Mouse (Mus musculus): ENCODE results near the gene Hdhd5. TPM values are rescaled to one million over a fixed set of nuclear protein-coding genes. Genes with fewer than 3 reads are reported as not detected.

The Hdhd5 gene
- polyA plus RNA-seq, 1 experiment = 62.4 TPM

DNA sequence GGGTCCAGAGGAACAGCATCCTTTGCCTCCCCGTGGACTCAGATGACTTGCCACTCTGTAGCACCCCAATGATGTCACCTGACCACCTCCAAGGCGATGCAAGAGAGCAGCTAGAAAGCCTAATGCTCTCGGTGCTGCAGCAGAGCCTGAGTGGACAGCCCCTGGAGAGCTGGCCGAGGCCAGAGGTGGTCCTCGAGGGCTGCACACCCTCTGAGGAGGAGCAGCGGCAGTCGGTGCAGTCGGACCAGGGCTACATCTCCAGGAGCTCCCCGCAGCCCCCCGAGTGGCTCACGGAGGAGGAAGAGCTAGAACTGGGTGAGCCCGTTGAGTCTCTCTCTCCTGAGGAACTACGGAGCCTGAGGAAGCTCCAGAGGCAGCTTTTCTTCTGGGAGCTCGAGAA, 49.1 kb downstream of the Hdhd5 start:
- no peaks in the 10 kb centered on the region for H3K27me3 ChIP-seq (ENCODE audit: control insufficient read depth, insufficient read depth, low read length)
- peaks cover 61% of the 10 kb centered on the region for H3K36me3 ChIP-seq (ENCODE audit: control insufficient read depth, insufficient read depth, low read length)
- H3K4me1 ChIP-seq (replicated peaks; ENCODE audit: control insufficient read depth, insufficient read depth, low read length) = peaks cover 29% of the 10 kb centered on the region
- H3K4me3 ChIP-seq (ENCODE audit: control insufficient read depth, insufficient read depth, low read length) = no peak overlapping the region
- TF ChIP-seq CTCF (IDR thresholded peaks at IDR 0.05; ENCODE audit: borderline replicate concordance, control insufficient read depth, extremely low read depth, insufficient read depth, low read length, poor library complexity) = no peak
- no peak for TF ChIP-seq POLR2A (IDR thresholded peaks at IDR 0.05; ENCODE audit: control insufficient read depth, extremely low read depth, insufficient read depth, low read length, poor library complexity)
- no peak for DNase-seq
- H3K27ac ChIP-seq (ENCODE audit: control insufficient read depth, insufficient read depth, low read length) = no peak overlapping the region
- whole genome bisulfite sequencing = 98% methylated on average over 14 of the region's 14 CpGs

DNA sequence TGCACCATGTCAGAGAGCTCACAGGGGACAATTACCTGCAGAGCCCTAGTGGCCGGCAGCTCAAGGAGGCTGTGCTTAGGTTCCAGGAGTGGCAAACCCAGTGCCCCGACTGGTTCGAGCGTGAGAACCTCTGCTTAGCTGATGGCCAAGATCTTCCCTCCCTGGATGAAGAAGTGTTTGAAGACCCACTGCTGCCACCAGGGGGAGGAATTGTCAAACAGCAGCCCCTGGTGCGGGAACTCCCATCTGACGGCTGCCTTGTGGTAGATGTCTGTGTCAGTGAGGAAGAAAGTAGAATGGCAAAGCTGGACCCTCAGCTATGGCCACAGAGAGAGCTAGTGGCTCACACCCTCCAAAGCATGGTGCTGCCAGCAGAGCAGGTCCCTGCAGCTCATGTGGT, 49.6 kb downstream of the Hdhd5 start:
- TF ChIP-seq CTCF (IDR thresholded peaks at IDR 0.05; ENCODE audit: borderline replicate concordance, control insufficient read depth, extremely low read depth, insufficient read depth, low read length, poor library complexity) (peak; percentile 35; the same call in 1 of the 2 replicates), POLR2A (IDR thresholded peaks at IDR 0.05; ENCODE audit: control insufficient read depth, extremely low read depth, insufficient read depth, low read length, poor library complexity) (no peak)
- Histone ChIP-seq H3K4me1 (replicated peaks; ENCODE audit: control insufficient read depth, insufficient read depth, low read length) (peaks cover 24% of the 10 kb centered on the region), H3K36me3 (ENCODE audit: control insufficient read depth, insufficient read depth, low read length) (peaks cover 66% of the 10 kb centered on the region), H3K27me3 (ENCODE audit: control insufficient read depth, insufficient read depth, low read length) (no peaks in the 10 kb centered on the region), H3K4me3 (ENCODE audit: control insufficient read depth, insufficient read depth, low read length) (no peak overlapping the region), H3K27ac (ENCODE audit: control insufficient read depth, insufficient read depth, low read length) (no peak overlapping the region)
- 94% methylated on average over 6 of the region's 6 CpGs for WGBS
- peak; percentile 45 for DNase-seq

DNA sequence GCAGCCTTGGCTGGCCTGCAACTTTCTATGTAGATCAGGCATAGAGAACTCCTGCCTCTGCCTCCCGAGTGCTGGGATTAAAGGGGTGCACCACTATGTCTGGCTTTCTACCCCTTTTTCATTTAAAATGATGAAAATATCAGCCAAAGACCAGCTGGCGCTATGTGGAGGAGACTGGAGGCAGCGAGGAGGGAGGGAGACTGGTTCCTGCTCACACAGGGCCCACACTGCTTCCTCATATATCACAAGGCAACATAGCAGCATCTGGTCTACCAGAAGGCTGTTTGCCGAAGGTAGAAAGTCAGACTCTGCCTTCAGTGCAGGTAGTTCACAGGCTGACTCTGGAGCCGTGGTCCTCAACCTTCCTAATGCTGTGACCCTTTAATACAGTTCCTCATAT, 50.8 kb downstream of the Hdhd5 start:
- DNase-seq = no peak
- 94% methylated on average over 5 of the region's 5 CpGs for WGBS
- H3K27ac ChIP-seq (ENCODE audit: control insufficient read depth, insufficient read depth, low read length) = no peak overlapping the region
- no peaks in the 10 kb centered on the region for H3K27me3 ChIP-seq (ENCODE audit: control insufficient read depth, insufficient read depth, low read length)
- H3K4me1 ChIP-seq (replicated peaks; ENCODE audit: control insufficient read depth, insufficient read depth, low read length) = peaks cover 13% of the 10 kb centered on the region
- no peak overlapping the region for H3K4me3 ChIP-seq (ENCODE audit: control insufficient read depth, insufficient read depth, low read length)
- H3K36me3 ChIP-seq (ENCODE audit: control insufficient read depth, insufficient read depth, low read length) = peaks cover 78% of the 10 kb centered on the region
- no peak for TF ChIP-seq CTCF (IDR thresholded peaks at IDR 0.05; ENCODE audit: borderline replicate concordance, control insufficient read depth, extremely low read depth, insufficient read depth, low read length, poor library complexity)
- no peak for TF ChIP-seq POLR2A (IDR thresholded peaks at IDR 0.05; ENCODE audit: control insufficient read depth, extremely low read depth, insufficient read depth, low read length, poor library complexity)

DNA sequence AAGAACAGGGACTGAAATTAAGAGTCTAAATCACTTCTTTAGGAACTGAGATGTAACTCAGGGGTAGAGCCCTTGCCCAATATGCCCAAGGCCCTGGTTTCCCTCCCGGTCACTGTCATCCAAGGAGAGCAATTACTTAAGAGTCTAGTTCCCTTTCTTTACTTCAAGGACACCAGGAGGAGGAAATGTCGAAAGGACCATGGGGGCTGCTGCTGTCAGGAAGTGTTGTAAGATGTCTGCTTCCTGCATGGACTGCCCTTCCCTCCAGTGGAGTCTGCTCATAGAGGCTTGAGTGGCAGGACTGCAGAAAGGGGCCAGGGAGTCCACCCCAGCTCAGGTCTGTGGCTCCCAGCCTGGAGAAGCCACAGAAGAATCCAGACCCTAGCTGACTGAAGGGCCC, 51.8 kb downstream of the Hdhd5 start:
- no peak for TF ChIP-seq CTCF (IDR thresholded peaks at IDR 0.05; ENCODE audit: borderline replicate concordance, control insufficient read depth, extremely low read depth, insufficient read depth, low read length, poor library complexity)
- TF ChIP-seq POLR2A (IDR thresholded peaks at IDR 0.05; ENCODE audit: control insufficient read depth, extremely low read depth, insufficient read depth, low read length, poor library complexity) = no peak
- H3K36me3 ChIP-seq (ENCODE audit: control insufficient read depth, insufficient read depth, low read length) = peaks cover 86% of the 10 kb centered on the region
- WGBS = 56% methylated on average over 2 of the region's 2 CpGs
- H3K4me3 ChIP-seq (ENCODE audit: control insufficient read depth, insufficient read depth, low read length) = no peak overlapping the region
- peaks cover 4% of the 10 kb centered on the region; the same call in 1 of the 2 replicates for H3K4me1 ChIP-seq (replicated peaks; ENCODE audit: control insufficient read depth, insufficient read depth, low read length)
- H3K27me3 ChIP-seq (ENCODE audit: control insufficient read depth, insufficient read depth, low read length) = no peaks in the 10 kb centered on the region
- DNase-seq = no peak
- H3K27ac ChIP-seq (ENCODE audit: control insufficient read depth, insufficient read depth, low read length) = no peak overlapping the region

DNA sequence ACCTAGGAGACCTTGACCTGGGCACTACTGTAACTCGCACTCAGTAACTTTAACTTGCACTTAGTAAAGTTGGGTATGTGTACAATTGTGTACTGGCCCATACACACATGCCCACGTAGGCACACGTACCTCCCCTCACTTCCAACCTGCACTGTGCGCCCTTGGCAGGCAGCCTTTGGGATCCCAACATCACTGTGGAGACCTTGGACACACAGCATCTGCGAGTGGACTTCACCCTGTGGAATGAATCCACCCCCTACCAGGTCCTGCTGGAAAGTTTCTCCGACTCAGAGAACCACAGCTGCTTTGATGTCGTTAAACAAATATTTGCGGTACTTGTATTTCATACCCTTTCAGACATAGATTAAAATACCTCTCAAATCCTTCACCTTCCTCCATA, 55.8 kb downstream of the Hdhd5 start:
- WGBS = 99% methylated on average over 8 of the region's 8 CpGs
- Histone ChIP-seq H3K27me3 (ENCODE audit: control insufficient read depth, insufficient read depth, low read length) (no peaks in the 10 kb centered on the region), H3K27ac (ENCODE audit: control insufficient read depth, insufficient read depth, low read length) (no peak overlapping the region), H3K36me3 (ENCODE audit: control insufficient read depth, insufficient read depth, low read length) (peaks cover 69% of the 10 kb centered on the region), H3K4me1 (replicated peaks; ENCODE audit: control insufficient read depth, insufficient read depth, low read length) (peaks cover 27% of the 10 kb centered on the region), H3K4me3 (ENCODE audit: control insufficient read depth, insufficient read depth, low read length) (no peak overlapping the region)
- DNase-seq = no peak
- TF ChIP-seq POLR2A (IDR thresholded peaks at IDR 0.05; ENCODE audit: control insufficient read depth, extremely low read depth, insufficient read depth, low read length, poor library complexity) (no peak), CTCF (IDR thresholded peaks at IDR 0.05; ENCODE audit: borderline replicate concordance, control insufficient read depth, extremely low read depth, insufficient read depth, low read length, poor library complexity) (no peak)

DNA sequence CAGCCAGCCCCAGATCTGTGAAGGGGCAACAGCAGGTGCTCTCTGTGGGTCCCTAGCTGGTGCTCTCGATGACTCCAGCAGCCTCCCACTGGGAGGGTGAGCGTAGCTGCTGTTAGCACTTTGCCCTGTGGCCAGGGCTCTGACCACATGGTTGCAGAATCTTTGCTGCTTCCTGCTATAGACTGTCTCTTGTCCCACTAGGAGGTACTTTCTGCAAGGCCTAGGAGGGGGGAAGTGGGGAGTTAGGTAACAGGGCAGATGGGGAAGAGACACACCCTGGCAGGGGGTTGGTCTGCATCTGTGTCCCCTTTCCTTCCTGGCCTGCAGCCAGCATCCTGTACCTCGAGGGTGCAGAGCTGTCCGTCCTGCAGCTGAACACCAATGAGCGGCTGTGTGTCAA, 57.7 kb downstream of the Hdhd5 start:
- Histone ChIP-seq H3K27ac (ENCODE audit: control insufficient read depth, insufficient read depth, low read length) (no peak overlapping the region), H3K27me3 (ENCODE audit: control insufficient read depth, insufficient read depth, low read length) (no peaks in the 10 kb centered on the region), H3K36me3 (ENCODE audit: control insufficient read depth, insufficient read depth, low read length) (peaks cover 50% of the 10 kb centered on the region), H3K4me1 (replicated peaks; ENCODE audit: control insufficient read depth, insufficient read depth, low read length) (peaks cover 31% of the 10 kb centered on the region), H3K4me3 (ENCODE audit: control insufficient read depth, insufficient read depth, low read length) (no peak overlapping the region)
- no peak for DNase-seq
- 33% methylated on average over 5 of the region's 5 CpGs for WGBS
- TF ChIP-seq CTCF (IDR thresholded peaks at IDR 0.05; ENCODE audit: borderline replicate concordance, control insufficient read depth, extremely low read depth, insufficient read depth, low read length, poor library complexity) = no peak
- no peak for TF ChIP-seq POLR2A (IDR thresholded peaks at IDR 0.05; ENCODE audit: control insufficient read depth, extremely low read depth, insufficient read depth, low read length, poor library complexity)
